Mouse (Mus musculus) myocyte (in vitro differentiated cells): ENCODE measurements around the gene Fut1.
A peak's percentile ranks its signal among the peaks of the same experiment; 100 is the strongest.

Source experiments
- CEBPB ChIP-seq: IDR thresholded peaks from 2 replicates; pipeline ENCODE4 v1.6.1; 2011; ENCODE audit warnings: mild to moderate bottlenecking, moderate library complexity; ENCODE audit not compliant: poor library complexity, insufficient read depth, severe bottlenecking
- E2F4 ChIP-seq: IDR thresholded peaks from one replicate; pipeline ENCODE4 v1.6.1; 2011; ENCODE audit warnings: mild to moderate bottlenecking, control low read depth, moderate library complexity; ENCODE audit not compliant: insufficient read depth
- MAX ChIP-seq: IDR thresholded peaks from one replicate; pipeline ENCODE4 v1.6.1; 2011; ENCODE audit warnings: low read depth, mild to moderate bottlenecking, control low read depth
- POLR2A ChIP-seq: IDR thresholded peaks from one replicate; pipeline ENCODE4 v1.6.1; 2011; ENCODE audit warnings: low read depth, mild to moderate bottlenecking, control low read depth, moderate library complexity; ENCODE audit not compliant: insufficient read length
- POLR2AphosphoS2 ChIP-seq: IDR thresholded peaks from one replicate; pipeline ENCODE4 v1.6.1; 2011; ENCODE audit warnings: low read depth, control low read depth; ENCODE audit not compliant: insufficient read length
- REST ChIP-seq: IDR thresholded peaks from one replicate; pipeline ENCODE4 v1.6.1; 2011; ENCODE audit warnings: mild to moderate bottlenecking, control low read depth, moderate library complexity; ENCODE audit not compliant: insufficient read depth, insufficient read length
- TCF12 ChIP-seq: IDR thresholded peaks from one replicate; pipeline ENCODE4 v1.6.1; 2011; ENCODE audit warnings: mild to moderate bottlenecking, control low read depth; ENCODE audit not compliant: poor library complexity, insufficient read depth, severe bottlenecking
- USF1 ChIP-seq: IDR thresholded peaks from one replicate; pipeline ENCODE4 v1.6.1; 2011; ENCODE audit warnings: low read depth, mild to moderate bottlenecking, control low read depth, moderate library complexity

DNA sequence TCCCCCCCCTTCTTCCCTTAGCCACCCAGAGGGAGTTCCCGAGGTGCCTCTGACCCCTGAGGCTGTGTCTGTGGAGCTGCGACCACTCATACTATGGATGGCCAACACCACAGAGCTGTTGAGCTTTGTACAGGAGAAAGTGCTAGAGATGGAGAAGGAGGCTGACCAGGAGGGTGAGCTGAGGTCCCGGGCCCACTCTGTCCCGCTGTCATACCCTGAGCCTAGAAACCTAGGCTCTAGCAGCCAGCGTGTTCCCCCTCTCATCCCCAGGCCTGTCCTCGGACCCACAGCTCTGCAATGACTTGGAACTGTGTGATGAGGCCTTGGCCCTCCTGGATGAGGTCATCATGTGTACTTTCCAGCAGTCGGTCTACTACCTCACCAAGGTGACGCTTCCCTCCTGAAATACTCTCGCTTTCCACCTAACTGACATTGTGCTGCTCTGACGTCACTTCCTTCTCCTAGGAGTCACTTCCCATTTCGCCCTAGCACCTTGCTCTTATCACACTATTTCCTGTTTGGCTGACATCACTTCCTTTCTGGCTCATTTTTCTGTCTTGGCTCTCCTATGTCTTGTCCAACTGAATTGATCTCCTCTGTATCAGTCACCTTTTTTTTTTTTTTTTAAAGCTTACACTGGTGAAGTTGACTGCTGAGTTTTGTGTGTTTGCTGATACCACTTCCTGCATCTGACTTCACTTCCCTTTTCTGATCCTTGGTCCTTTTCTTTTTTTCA, 18.0 kb downstream of the Fut1 start:
- no peak for TF ChIP-seq USF1
- TF ChIP-seq E2F4, result no peak
- TF ChIP-seq MAX, result no peak
- no peak for TF ChIP-seq TCF12
- TF ChIP-seq POLR2A, result no peak
- no peak for TF ChIP-seq REST
- TF ChIP-seq POLR2AphosphoS2, result peak; percentile 34
- no peak for TF ChIP-seq CEBPB
